Mouse (Mus musculus) MN1 (cell line): ENCODE measurements around the gene Pibf1.

Experiments used
- DNase-seq: peaks from one replicate; pipeline ENCODE4 v3.0.0-alpha.2; 2016; ENCODE audit warnings: low spot score

Gene Pibf1

DNA sequence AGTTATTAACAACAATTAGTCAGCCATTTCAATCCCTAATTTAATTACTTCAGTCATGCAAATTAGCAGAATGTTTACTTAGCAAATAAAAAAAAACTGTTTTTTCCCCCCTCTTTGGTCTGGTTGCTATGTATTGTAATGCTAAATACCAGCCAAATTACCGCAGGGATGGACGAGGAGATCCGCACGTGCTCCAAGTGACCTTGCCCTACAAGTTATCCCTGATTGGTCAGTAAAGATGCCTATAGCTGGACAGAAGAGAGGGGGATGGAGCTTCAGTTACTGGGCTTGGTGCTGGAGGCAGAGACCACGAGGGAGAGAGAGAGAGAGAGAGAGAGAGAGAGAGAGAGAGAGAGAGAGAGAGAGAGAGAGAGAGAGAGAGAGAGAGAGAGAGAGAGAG, 167.5 kb downstream of the Pibf1 start:
- DNase-seq = no peak

- no peak for DNase-seq
These were observed 174.8 kb downstream of the Pibf1 start for GRCm38 (mm10) chr14:99274056-99274455.

- DNase-seq = no peak
These were observed 176.6 kb downstream of the Pibf1 start for GRCm38 (mm10) chr14:99275827-99276226.

GRCm38 (mm10) chr14:99278312-99278711, 179.1 kb downstream of the Pibf1 start:
- DNase-seq = no peak

- DNase-seq = no peak
These were observed 179.7 kb downstream of the Pibf1 start for GRCm38 (mm10) chr14:99278763-99279486.

DNA sequence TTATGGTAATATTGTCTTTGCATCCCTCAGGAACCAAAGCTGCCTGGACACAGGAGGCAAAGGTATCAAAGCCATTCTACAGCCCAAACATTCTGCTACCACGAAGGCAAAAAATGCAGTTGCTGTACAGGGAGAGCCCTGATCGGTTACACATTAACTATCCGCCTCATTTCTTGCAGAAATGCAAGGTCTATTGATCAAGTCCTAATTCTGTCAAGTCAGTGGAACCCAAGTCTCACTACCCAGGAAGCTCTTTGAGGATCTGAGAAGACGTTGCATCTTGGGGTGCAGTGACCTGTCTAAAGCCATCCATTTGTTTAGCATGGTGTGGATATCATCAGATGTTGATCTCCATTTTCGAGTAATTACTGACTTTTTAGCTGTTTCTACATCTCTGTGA, 181.2 kb downstream of the Pibf1 start:
- no peak for DNase-seq

DNA sequence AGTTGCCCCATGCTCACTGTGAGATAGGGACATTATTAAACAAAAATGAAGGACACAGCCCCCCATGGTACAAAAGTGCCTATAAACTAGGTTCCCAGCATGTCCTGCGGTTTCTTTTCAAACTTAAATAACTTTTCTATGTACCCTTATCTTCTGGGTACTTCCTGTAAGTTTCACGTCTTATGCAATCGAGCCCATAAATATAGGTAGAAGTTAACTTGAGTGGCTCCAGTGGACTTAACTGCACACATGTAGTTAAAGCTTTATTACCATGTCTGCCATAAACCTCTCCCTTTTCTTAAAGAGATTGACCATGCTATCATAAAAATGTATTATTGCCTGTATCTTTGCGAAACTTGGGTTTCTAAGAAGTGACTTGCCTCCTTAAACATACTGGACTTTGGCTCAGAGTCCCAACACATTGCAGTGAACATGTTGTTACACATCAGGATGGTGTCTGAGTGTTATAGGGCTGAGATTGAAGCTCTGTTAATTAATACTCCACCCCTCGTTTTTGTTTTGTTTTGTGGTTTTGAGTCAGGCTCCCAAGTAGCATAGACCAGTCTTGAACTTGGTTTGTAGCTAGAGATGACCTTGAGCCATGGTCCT, 181.7 kb downstream of the Pibf1 start:
- DNase-seq = no peak

GRCm38 (mm10) chr14:99285486-99285885, 186.3 kb downstream of the Pibf1 start:
- no peak for DNase-seq

DNA sequence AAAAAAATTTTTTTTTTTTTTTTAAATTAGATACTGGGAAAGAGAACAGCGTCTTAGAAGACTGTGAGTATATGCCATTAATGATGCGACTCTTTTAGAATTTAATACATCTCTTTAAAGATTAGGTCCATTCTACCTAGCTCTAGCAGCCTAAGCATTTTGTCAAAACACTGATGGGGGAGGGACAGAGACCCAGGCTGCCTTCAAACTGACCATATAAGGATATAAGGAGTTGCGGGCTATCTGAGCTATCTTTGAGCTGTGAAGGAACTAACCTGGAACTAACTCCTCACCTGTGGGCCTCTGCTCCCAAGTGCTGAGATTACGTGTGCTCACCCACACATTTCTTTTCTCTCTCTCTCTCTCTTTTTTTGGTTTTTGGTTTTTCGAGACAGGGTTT, 193.0 kb downstream of the Pibf1 start:
- DNase-seq = no peak

DNA sequence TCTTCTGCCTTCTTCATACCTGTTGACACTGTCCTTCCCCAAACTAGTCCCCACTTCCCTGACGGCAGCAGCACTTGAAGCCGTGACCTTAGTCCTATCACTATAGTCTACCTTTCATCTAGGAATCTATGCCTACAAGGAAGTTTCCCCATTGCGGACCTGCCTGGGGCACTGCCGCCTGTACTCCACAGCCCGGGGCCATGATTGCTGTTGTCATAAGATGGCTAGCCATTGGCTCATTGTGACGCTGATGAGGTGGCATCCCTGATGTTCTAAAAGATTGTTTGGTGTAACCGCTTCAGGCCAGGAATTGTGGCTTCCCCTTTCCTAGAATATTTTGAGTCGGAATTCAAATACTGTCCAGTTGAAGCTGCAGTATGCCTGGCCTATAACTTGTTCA, 195.2 kb downstream of the Pibf1 start:
- DNase-seq = no peak

DNA sequence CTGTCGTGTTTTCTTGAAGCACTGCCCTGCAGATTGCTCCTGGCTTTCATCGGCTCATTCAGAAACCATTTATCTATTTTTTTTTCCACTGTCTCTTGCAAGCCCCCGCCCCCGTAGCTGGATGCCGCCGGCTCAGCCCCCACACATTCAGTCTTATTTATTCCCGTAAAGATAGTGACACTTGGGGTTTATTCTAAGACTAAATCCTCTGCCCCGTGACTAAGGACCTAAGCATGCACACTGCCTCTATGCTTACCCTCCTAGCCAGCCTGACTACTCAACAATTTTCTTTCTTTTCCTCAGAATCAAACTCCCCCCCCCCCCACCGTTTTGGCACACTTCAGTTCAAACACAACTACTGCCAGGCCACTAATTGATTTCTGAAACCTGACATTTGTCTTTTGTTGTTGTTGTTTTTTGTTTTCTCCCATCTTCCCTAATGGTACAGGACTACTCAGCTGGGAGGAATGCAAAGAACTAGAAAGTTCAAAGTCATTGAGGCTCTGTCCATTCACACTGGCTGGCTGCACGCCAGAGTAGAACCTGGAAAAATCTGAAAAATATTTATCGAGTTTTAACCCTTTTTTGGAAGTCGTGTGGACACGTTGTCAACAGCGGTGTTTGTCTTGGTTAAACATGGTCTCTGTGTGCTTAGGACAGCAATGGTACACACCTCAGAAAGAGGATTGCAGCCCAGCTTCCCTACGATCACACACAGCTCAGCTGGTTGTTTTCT, 196.6 kb downstream of the Pibf1 start:
- DNase-seq = no peak

DNA sequence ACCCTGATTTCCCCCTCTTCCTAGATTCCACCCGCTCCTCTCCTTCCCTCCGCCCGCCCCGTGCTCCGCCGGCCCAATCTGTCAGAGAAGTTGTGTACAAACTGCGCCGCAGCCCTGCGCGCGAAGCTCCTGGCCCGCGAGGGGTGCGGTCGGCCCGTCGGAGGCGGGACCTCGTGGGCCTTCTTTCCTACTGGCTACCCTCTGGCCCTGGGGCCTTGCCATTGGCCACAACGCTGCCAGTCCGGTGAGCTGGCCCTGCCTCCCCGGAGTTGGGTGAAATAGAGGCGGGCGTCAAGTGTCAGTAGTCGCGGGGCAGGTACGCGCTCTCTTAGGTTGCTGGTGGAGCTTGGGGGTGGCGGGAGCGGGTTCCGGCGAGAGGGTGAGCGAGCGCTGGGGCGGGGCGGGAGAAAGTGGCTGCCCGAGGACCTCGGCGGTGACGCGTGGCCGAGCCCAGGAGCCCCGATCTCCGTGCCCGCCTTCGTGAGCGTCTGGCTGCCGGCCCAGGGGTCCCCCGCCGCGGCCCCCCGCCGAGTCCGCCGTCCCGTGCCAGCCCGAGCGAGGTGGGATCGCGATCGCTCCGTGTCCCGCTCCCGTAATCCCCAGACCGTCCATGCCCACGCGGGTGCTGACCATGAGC, 199.3 kb downstream of the Pibf1 start, which contains the start of gene Klf5:
Klf5 (plus strand) TSS at position 307 of the 637 bp plus-strand sequence.
- DNase-seq = peak; percentile 96

GRCm38 (mm10) chr14:99299022-99299481, 199.8 kb downstream of the Pibf1 start:
- peak; percentile 79 for DNase-seq

DNA sequence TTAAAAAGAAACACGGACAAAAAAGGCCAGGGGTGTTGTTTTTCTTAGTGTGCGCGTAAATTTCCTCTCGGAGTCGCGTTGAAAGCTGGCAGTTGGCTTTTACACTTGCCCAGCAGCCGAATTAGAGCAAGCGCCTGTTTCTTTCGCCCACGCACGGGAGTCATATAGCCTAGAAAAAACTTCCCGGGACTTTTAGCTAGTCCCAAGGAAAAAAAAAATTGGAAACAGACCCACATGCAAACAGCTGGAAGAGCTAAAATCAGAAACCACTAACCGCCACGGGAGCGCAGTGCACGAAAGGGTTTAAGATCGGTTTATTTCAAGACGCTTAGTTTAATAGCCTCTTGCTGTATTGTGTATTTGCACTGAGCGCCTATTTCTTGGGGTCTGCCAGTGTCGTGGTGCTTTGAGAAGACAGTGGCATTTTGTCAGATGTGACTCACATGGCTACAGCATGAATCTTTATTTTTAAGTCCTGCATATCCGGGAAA, 200.5 kb downstream of the Pibf1 start:
- DNase-seq = peak; percentile 64

- peak; percentile 39 for DNase-seq
These were observed 202.2 kb downstream of the Pibf1 start for GRCm38 (mm10) chr14:99301472-99301871.
